Mouse (Mus musculus): ENCODE data around the gene Rps15.

GRCm38 (mm10) chr10:80255881-80256535 is 36.2 kb upstream of the Rps15 start:
- TF ChIP-seq CTCF (IDR thresholded peaks at IDR 0.05; ENCODE audit: low read depth, low read length) (peak; percentile 39), POLR2A (IDR thresholded peaks at IDR 0.05; ENCODE audit: extremely low read depth, insufficient read depth, low read length) (0 out of 2 replicates have a peak, but pooled peaks have one; percentile 36)

All from liver, adult 2 months (tissue).